Mouse (Mus musculus): Measurements from ENCODE around the gene Sirt6.

Gene Sirt6

GRCm38 (mm10) chr10:81626994-81627835 lies at the start of gene Sirt6:
Gene Sirt6, minus strand, starts transcription at chr10:81627797.
- DNase-seq = peak; percentile 95

GRCm38 (mm10) chr10:81656174-81656573 lies 28.6 kb upstream of the Sirt6 start:
- DNase-seq = no peak

- no peak for DNase-seq
Observed at GRCm38 (mm10) chr10:81655178-81655577, 27.6 kb upstream of the Sirt6 start.

GRCm38 (mm10) chr10:81648803-81649775 lies 21.5 kb upstream of the Sirt6 start, which contains the start of gene Gm10778:
Gene Gm10778, plus strand, starts transcription at chr10:81649059.
- peak; percentile 92 for DNase-seq

- no peak for DNase-seq
Observed at GRCm38 (mm10) chr10:81646015-81646555, 18.5 kb upstream of the Sirt6 start.

DNA sequence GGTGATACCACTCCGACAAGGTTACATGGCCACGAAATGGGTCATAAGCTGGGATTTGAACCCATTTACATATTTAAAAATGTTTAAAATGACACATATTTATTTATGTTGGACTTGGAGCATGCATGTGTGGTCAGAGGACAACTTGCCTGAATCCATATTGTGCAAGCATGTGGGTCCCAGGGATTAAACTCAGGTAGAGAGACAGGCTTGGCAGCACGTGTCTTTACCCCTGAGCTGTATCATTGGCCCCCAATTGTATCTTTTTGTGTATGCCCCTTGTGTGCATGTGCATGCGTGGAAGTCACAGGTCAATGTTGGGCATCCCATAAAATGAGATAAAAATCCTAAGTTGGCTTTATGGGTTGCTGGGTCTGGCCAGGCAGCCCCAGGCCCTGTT lies 17.8 kb upstream of the Sirt6 start:
- no peak for DNase-seq

- DNase-seq = no peak
Observed at GRCm38 (mm10) chr10:81644716-81645115, 17.1 kb upstream of the Sirt6 start.

DNA sequence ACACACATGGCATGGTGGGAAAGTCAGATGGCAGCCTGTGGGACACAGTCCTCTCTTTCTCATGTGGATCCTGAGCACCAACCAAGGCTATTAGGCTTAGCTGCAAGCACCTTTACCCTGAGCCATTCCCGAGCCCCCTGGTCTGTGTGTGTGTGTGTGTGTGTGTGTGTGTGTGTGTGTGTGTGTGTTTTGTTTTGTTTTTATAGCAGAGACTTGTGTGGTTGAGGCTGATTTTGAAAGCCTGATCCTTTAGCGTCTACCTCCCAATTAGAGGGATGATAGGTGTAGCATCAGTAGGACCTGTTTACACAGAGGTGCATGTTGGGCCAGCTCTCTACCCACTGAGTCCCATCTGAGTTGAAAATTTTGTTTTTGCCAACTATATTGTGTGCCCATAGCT lies 16.6 kb upstream of the Sirt6 start:
- DNase-seq = no peak

DNA sequence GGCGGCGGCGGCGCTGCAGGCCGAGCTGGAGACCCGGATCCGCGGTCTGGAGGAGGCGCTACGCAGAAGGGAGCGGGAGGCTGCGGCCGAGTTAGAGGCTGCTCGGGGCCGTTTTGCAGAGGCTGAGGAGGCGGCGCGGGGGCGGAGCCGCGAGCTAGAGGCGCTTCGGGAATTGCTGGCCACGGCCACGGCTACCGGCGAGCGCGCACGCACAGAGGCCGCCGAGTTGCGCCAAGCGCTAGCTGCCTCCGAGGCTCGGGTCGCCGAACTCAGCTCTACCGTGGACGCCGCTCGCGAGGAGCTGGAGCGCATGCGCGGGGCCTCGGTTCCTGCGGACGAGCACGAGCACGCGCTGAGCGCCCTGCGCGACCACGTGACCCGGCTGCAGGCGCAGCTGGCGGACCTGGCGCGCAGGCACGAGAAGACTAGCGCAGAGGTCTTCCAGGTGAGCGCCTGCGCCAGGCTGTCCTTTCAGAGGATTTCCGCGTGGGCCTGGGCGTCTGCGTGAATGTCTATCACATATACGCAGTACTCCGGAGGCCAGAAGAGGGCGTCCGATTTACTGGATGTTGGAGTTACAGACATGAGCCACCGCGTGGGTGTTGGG lies 16.0 kb upstream of the Sirt6 start:
- DNase-seq = peak; percentile 96

- no peak for DNase-seq
Observed at GRCm38 (mm10) chr10:81642648-81643448, 15.3 kb upstream of the Sirt6 start.

DNA sequence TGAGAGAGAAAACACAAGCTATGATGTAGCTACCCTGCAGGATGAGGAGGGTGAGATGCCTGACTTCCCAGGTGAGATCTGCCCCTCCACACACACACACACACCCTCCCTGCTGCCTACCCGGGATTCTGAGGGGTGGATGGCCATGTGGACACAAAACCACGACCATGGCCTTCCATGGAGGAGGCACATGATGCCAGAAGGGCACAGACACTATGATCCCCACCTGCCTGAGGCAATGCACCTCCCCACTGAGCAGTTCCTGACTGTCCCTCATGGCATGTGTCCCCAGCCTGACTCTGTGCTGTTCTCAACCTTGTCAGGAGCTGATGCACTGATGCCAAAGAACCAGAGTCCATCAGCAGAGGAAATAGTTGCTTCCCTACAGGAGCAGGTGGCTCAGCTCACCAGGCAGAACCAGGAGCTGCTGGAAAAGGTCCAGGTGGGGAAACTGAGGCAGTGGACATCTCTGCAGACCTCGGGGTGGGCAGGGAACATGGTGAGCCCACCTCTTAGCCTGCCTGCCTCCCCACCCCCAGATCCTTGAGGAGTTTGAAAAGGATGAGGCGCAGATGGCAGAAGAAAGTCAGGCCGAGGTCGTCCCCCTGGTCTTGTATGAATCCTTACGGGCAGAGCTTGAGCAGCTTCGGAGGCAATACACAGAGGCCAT lies 14.5 kb upstream of the Sirt6 start:
- no peak for DNase-seq

DNA sequence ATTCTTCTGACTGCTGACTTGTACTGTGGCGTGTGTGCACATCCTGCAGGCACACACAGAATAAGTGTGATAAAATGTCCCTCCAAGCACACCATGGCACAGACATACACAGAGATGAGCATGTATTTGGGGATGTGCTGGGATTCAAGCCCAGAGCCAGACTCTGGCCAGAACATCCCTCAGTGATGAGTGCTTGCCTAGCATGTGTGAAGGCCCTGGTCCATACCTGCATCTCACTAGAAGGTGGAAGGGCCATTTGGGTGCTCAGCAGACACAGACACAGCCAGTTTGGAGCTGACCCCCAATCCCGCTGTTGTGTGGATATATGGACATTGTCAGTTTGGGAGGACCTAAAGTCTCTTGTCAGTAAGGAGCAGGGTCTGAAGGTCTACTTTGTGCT lies 14.0 kb upstream of the Sirt6 start:
- no peak for DNase-seq

GRCm38 (mm10) chr10:81640825-81641224 lies 13.2 kb upstream of the Sirt6 start:
- peak; percentile 50 for DNase-seq

GRCm38 (mm10) chr10:81638101-81638500 lies 10.5 kb upstream of the Sirt6 start:
- no peak for DNase-seq

- DNase-seq = no peak
Observed at GRCm38 (mm10) chr10:81636338-81636737, 8.7 kb upstream of the Sirt6 start.

DNA sequence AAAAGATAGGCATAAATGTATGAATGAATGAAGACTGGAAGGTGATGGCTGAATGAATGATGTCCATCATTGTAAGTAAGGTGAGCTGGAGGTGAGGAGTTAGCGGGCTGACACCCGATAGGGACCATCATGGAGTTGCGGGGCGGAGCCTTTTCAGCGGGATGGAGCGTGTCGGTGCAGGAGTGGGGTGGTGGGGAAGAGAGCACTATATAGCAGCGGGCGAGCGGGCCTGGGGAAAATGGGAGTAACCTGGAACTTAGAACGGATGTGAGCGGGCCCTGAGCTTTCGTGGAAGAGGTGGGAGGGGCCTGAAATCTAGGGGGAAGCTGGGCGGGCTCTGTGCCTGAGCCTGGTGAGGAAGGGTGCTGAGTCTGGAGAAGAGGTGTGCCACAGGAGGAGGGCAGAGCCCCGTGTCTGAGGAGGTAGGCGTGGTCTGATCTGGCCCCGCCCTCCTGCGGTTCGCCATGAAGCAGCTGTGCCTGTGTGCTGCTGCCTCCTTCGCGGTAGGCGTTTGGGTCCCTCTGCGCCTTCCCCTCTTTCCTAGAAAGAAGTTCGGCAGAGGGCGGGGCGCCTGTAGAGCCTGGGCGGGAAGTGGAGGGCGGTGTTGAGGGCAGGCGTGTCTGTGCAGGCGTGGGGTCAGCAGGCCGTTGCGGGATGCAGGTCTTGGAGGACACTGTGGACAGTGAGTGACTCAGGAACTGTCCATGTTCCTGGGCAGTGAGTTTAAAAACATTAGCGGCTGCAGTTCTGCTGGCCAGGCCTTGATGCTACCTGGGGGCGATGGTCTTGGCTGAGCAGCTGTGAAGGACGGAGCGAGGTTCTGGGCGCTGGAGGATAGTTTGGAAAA lies 5.9 kb upstream of the Sirt6 start:
- peak; percentile 92 for DNase-seq

DNA sequence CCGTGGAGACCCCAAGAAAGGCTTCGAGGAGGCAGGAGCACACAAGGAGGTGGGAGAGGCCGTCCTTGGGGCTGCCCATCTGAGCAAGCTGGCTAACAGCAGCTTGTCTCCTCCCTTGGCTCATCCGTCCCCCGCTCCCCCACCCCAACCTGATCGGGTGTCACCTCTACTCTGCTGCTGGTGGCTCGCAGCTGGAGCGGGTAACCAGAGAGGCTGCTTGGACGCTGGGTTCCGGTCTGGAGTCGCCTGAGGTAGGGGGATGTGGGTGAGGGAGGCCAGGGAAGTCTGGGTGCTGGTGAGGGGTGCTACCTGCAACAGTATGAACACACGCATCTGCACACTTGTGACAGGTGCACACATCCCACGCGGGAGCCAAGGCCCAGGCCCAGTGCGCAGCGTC lies 793 bp upstream of the Sirt6 start, which contains the start of gene Ankrd24:
Gene Ankrd24, plus strand, starts transcription at position 151 of the 400 bp plus-strand sequence.
- DNase-seq = no peak

DNA sequence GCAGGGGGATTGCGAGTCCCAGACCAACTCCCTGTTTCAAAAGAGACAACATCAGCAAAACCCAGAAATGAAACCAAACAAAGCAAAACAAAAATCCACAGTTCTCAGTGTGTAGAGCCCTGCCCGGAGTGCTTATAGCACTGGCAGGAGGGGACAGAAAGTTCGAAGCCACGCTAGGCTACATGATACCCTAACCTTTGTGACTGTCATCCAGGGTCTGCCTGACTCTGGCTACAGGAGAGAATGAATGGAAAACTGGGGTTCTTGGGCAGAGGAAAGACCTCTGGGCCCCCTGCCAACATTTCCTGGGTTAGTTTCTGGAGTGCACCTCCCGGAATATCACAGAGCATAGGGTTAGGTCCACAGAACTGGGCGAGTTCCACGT lies 231 bp upstream of the Sirt6 start:
- DNase-seq = peak; percentile 46

- DNase-seq = no peak
Observed at GRCm38 (mm10) chr10:81626101-81626993, 1.2 kb downstream of the Sirt6 start.

Data from lung, postnatal 10 days (tissue).